Mouse (Mus musculus) neural tube, embryonic 11.5 days (tissue): Measurements from ENCODE around the gene Cd82. TPM values are rescaled to one million over a fixed set of nuclear protein-coding genes. Genes with fewer than 3 reads are reported as not detected.

Source experiments
- ATAC-seq: fragments of 200-750 bp; cut with Nextera tagmentation; 2 replicates; pipeline ENCODE4 v1.8.0; 2017; ENCODE audit warnings: moderate number of reproducible peaks, mild to moderate bottlenecking, moderate TSS enrichment, moderate library complexity; ENCODE audit not compliant: insufficient read depth, low FRiP score, low TSS enrichment
- DNase-seq: peaks from one replicate; pipeline ENCODE4 v3.0.0-alpha.2; 2015; ENCODE audit warnings: low spot score
- H3K27ac ChIP-seq: fragments of 300-500 bp; sonication (generic); 2 replicates; pipeline ENCODE4 v1.5.1; 2014; ENCODE audit warnings: low read depth, mild to moderate bottlenecking, low read length
- H3K27me3 ChIP-seq: fragments of 300-500 bp; sonication (generic); 2 replicates; pipeline ENCODE4 v1.6.1; 2014; ENCODE audit warnings: mild to moderate bottlenecking, low read length, mixed read lengths; ENCODE audit not compliant: control insufficient read depth, insufficient read depth
- H3K36me3 ChIP-seq: fragments of 300-500 bp; sonication (generic); 2 replicates; pipeline ENCODE4 v1.6.1; 2014; ENCODE audit warnings: mild to moderate bottlenecking, low read length, moderate library complexity, mixed read lengths; ENCODE audit not compliant: control insufficient read depth, insufficient read depth
- H3K4me1 ChIP-seq: fragments of 300-500 bp; sonication (generic); 2 replicates; pipeline ENCODE4 v1.6.1; 2014; ENCODE audit warnings: low read length, mixed read lengths; ENCODE audit not compliant: control insufficient read depth, insufficient read depth
- H3K4me2 ChIP-seq: fragments of 300-500 bp; sonication (generic); 2 replicates; pipeline ENCODE4 v1.6.1; 2014; ENCODE audit warnings: low read depth, mild to moderate bottlenecking, moderate library complexity
- H3K4me3 ChIP-seq: fragments of 300-500 bp; sonication (generic); 2 replicates; pipeline ENCODE4 v1.5.1; 2014; ENCODE audit warnings: low read depth, low read length
- H3K9ac ChIP-seq: fragments of 300-500 bp; sonication (generic); 2 replicates; pipeline ENCODE4 v1.6.1; 2014; ENCODE audit warnings: mild to moderate bottlenecking, low read length
- H3K9me3 ChIP-seq: fragments of 300-500 bp; sonication (generic); 2 replicates; pipeline ENCODE4 v1.6.1; 2016; ENCODE audit warnings: low read length; ENCODE audit not compliant: control insufficient read depth
- WGBS: fragments of 180-500 bp; shearing (Covaris S2); extraction: QIAGEN DNeasy Blood & Tissue Kit; methylation state at CpG from one replicate; pipeline ENCODE4 v1.1.7; 2014; 5-methylcytosine and 5-hydroxymethylcytosine counted together
- polyA plus RNA-seq: library from polyadenylated mRNA; unstranded; fragments of >200 nt; fragmentation: Nextera tagmentation; extraction: Ambion mirVana; gene quantifications from 2 replicates; pipeline ENCODE4 v1.2.1, GENCODE M21; 2014

Gene Cd82
- polyA plus RNA-seq, 1 experiment from 2014 or later: 5.4 TPM

GRCm38 (mm10) chr2:93418396-93418795, 44.5 kb downstream of the Cd82 start:
- Histone ChIP-seq H3K4me1 (no peaks in the 10 kb centered on the region), H3K36me3 (no peaks in the 10 kb centered on the region), H3K9me3 (no peaks in the 10 kb centered on the region), H3K4me2 (no peak overlapping the region), H3K4me3 (no peak overlapping the region), H3K27ac (no peak overlapping the region), H3K9ac (no peak overlapping the region), H3K27me3 (no peaks in the 10 kb centered on the region)
- 9% methylated on average over 8 of the region's 8 CpGs for WGBS
- DNase-seq (peak; percentile 88), ATAC-seq (peak; percentile 49; the same call in 1 of the 2 replicates)

- no peaks in the 10 kb centered on the region for H3K36me3 ChIP-seq
- no peaks in the 10 kb centered on the region for H3K27me3 ChIP-seq
- peaks cover 3% of the 10 kb centered on the region; the same call in 1 of the 2 replicates for H3K4me1 ChIP-seq
- no peak overlapping the region for H3K27ac ChIP-seq
- no peak overlapping the region for H3K4me2 ChIP-seq
- H3K9ac ChIP-seq: no peak overlapping the region
- 85% methylated on average over 12 of the region's 12 CpGs for WGBS
- H3K9me3 ChIP-seq: no peaks in the 10 kb centered on the region
- no peak for ATAC-seq
- DNase-seq: no peak
- no peak overlapping the region for H3K4me3 ChIP-seq
These were observed 45.8 kb downstream of the Cd82 start for GRCm38 (mm10) chr2:93416874-93417709.

- Histone ChIP-seq H3K27ac (no peak overlapping the region), H3K4me3 (no peak overlapping the region), H3K27me3 (no peaks in the 10 kb centered on the region), H3K36me3 (no peaks in the 10 kb centered on the region), H3K9ac (no peak overlapping the region), H3K4me1 (peaks cover 5% of the 10 kb centered on the region), H3K4me2 (no peak overlapping the region), H3K9me3 (no peaks in the 10 kb centered on the region)
- DNase-seq (peak; percentile 70), ATAC-seq (no peak)
- WGBS: 45% methylated on average over 5 of the region's 5 CpGs
These were observed 47.7 kb downstream of the Cd82 start for GRCm38 (mm10) chr2:93415281-93415680.

GRCm38 (mm10) chr2:93414163-93414562, 48.8 kb downstream of the Cd82 start:
- no peak overlapping the region for H3K4me3 ChIP-seq
- H3K36me3 ChIP-seq: no peaks in the 10 kb centered on the region
- no peak overlapping the region for H3K4me2 ChIP-seq
- no peaks in the 10 kb centered on the region for H3K27me3 ChIP-seq
- H3K27ac ChIP-seq: no peak overlapping the region
- no peak overlapping the region for H3K9ac ChIP-seq
- 84% methylated on average over 9 of the region's 9 CpGs for WGBS
- H3K9me3 ChIP-seq: no peaks in the 10 kb centered on the region
- no peak for DNase-seq
- peaks cover 5% of the 10 kb centered on the region for H3K4me1 ChIP-seq
- ATAC-seq: no peak

- whole genome bisulfite sequencing: 53% methylated on average over 7 of the region's 7 CpGs
- Histone ChIP-seq H3K27ac (no peak overlapping the region), H3K9me3 (no peaks in the 10 kb centered on the region), H3K27me3 (no peaks in the 10 kb centered on the region), H3K4me2 (no peak overlapping the region), H3K36me3 (no peaks in the 10 kb centered on the region), H3K4me1 (peaks cover 5% of the 10 kb centered on the region), H3K4me3 (no peak overlapping the region), H3K9ac (no peak overlapping the region)
- 0 out of 2 replicates have a peak, but pooled peaks have one; percentile 17 for ATAC-seq
- peak; percentile 72 for DNase-seq
These were observed 49.4 kb downstream of the Cd82 start for GRCm38 (mm10) chr2:93413367-93414014.

GRCm38 (mm10) chr2:93412101-93412500, 50.8 kb downstream of the Cd82 start:
- H3K27ac ChIP-seq: no peak overlapping the region
- no peak overlapping the region for H3K9ac ChIP-seq
- no peak for DNase-seq
- no peak for ATAC-seq
- WGBS: 60% methylated on average over 4 of the region's 4 CpGs
- H3K4me3 ChIP-seq: no peak overlapping the region
- no peaks in the 10 kb centered on the region for H3K36me3 ChIP-seq
- H3K4me1 ChIP-seq: peaks cover 5% of the 10 kb centered on the region
- H3K27me3 ChIP-seq: no peaks in the 10 kb centered on the region
- H3K4me2 ChIP-seq: no peak overlapping the region
- no peaks in the 10 kb centered on the region for H3K9me3 ChIP-seq

GRCm38 (mm10) chr2:93410899-93411570, 51.9 kb downstream of the Cd82 start:
- no peak overlapping the region for H3K4me2 ChIP-seq
- no peaks in the 10 kb centered on the region for H3K27me3 ChIP-seq
- H3K27ac ChIP-seq: no peak overlapping the region
- no peaks in the 10 kb centered on the region for H3K9me3 ChIP-seq
- peaks cover 5% of the 10 kb centered on the region for H3K4me1 ChIP-seq
- ATAC-seq: no peak
- peak overlapping the region; percentile 2; the same call in 1 of the 2 replicates for H3K9ac ChIP-seq
- 66% methylated on average over 12 of the region's 12 CpGs for WGBS
- H3K4me3 ChIP-seq: no peak overlapping the region
- no peaks in the 10 kb centered on the region for H3K36me3 ChIP-seq
- DNase-seq: no peak

- Histone ChIP-seq H3K4me3 (no peak overlapping the region), H3K27ac (no peak overlapping the region), H3K36me3 (no peaks in the 10 kb centered on the region), H3K4me2 (no peak overlapping the region), H3K9me3 (no peaks in the 10 kb centered on the region), H3K4me1 (no peaks in the 10 kb centered on the region), H3K9ac (no peak overlapping the region), H3K27me3 (no peaks in the 10 kb centered on the region)
- ATAC-seq: no peak
- DNase-seq: no peak
- 80% methylated on average over 7 of the region's 7 CpGs for WGBS
These were observed 57.9 kb downstream of the Cd82 start for GRCm38 (mm10) chr2:93405017-93405425.
